Mouse (Mus musculus) olfactory bulb, adult 2 months (tissue): ENCODE results near the gene Mtmr2. TPM values are rescaled to one million over a fixed set of nuclear protein-coding genes. Genes with fewer than 3 reads are reported as not detected.
A peak's percentile ranks its signal among the peaks of the same experiment; 100 is the strongest.
"Not testable (repeated sequence)": the region's sequence is repeated elsewhere in the genome, so short reads cannot be mapped to it uniquely, and the experiment has no call there.

ENCODE experiments used
- H3K27ac ChIP-seq: fragments of 200-500 bp; 2 replicates; pipeline ENCODE4 v1.5.1; 2012; ENCODE audit warnings: low read depth, low read length; ENCODE audit not compliant: insufficient read depth
- H3K4me1 ChIP-seq: fragments of 200-500 bp; 2 replicates; pipeline ENCODE4 v1.6.1; 2012; ENCODE audit warnings: low read length; ENCODE audit not compliant: control insufficient read depth, insufficient read depth
- H3K4me3 ChIP-seq: fragments of 200-500 bp; 2 replicates; pipeline ENCODE4 v1.5.1; 2012; ENCODE audit warnings: mild to moderate bottlenecking, low read depth, low read length, moderate library complexity; ENCODE audit not compliant: insufficient read depth
- CTCF ChIP-seq: fragments of 200-500 bp; IDR thresholded peaks from 2 replicates; pipeline ENCODE4 v1.5.1; 2012; ENCODE audit warnings: low read depth, mild to moderate bottlenecking, low read length, moderate library complexity; ENCODE audit not compliant: insufficient read depth
- POLR2A ChIP-seq: fragments of 200-500 bp; IDR thresholded peaks from 2 replicates; pipeline ENCODE4 v1.6.1; 2012; ENCODE audit warnings: mild to moderate bottlenecking, low read depth, low read length, moderate library complexity; ENCODE audit not compliant: insufficient read depth
- WGBS: fragments of 180-500 bp; shearing (Covaris S2); methylation state at CpG from one replicate; pipeline ENCODE4 v1.1.7; 2018; 5-methylcytosine and 5-hydroxymethylcytosine counted together
- polyA plus RNA-seq: library from polyadenylated mRNA; stranded (reverse); fragments of >200 nt; gene quantifications from 2 replicates; pipeline ENCODE4 v1.2.4, GENCODE M21; 2012; ENCODE audit warnings: low replicate concordance; ENCODE audit not compliant: missing spikeins, insufficient read depth, insufficient read length

Mtmr2 gene
- not detected in 2 replicates for polyA plus RNA-seq

DNA sequence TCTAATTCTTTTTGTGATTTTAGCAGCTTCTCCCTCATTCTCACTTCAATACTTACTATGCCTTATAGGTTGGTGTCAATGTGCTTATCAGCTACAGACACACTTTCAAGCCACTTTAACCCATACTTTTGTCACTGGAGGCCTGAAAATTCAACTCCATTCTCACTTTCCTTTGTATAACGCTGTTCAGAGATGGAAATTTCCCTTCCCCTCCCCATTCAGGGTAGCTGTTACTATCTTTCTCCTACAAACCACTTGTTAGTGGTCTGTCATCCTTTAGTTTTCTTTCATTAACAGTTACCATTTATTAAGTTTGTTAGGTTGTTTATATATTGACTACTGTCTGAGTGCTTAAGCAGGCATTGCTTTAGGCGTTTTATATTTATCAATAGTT, at the start of gene Mtmr2:
Gene Mtmr2, plus strand, starts transcription at position 7 of the 394 bp plus-strand sequence.
- H3K4me3 ChIP-seq, result peak within 1 kb of the TSS; percentile 79
- H3K27ac ChIP-seq, result peak within 1 kb of the TSS; percentile 74
- TF ChIP-seq CTCF, result no peak
- TF ChIP-seq POLR2A, result no peak
- H3K4me1 ChIP-seq, result no peaks in the 10 kb centered on the region
- WGBS, result 27% methylated on average over 2 of the region's 2 CpGs

DNA sequence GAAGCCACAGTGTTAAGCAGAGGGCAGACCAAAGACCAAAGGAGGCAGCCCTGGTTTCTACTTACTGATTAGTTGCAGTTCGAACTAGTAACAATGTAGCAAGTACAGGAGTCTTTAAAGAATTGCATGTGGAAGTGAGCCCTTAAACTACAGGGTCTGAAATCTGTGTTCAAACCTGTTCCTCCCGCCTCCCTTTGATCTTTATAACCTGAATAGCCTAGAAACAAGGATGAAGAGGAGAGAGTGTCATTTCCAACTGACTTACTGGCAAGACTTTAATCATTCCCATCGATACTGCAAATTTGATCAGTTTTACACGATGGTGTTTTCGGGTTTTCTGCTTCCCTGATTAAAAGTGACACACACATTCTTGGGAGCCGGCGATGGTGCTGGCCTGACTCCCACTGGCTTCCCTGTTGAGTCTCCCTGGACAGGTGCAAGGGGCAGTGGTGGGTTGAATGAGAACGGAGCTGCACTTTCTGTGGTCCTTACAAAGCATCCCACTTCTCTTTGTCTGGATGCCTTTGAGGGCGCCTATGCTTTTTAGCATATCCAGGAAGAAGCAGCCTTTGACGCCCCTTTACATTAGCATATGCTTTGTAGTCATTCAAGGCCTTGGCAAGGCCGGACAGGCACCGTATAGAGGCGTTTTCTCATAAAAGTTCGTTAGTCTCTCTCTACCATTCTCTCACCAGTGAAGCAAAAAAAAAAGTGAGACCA, 49.0 kb upstream of the Mtmr2 start:
- H3K27ac ChIP-seq, result no peak overlapping the region
- H3K4me1 ChIP-seq, result no peaks in the 10 kb centered on the region
- WGBS, result 61% methylated on average over 14 of the region's 14 CpGs
- TF ChIP-seq POLR2A (no peak), CTCF (no peak)
- H3K4me3 ChIP-seq, result no peak overlapping the region

DNA sequence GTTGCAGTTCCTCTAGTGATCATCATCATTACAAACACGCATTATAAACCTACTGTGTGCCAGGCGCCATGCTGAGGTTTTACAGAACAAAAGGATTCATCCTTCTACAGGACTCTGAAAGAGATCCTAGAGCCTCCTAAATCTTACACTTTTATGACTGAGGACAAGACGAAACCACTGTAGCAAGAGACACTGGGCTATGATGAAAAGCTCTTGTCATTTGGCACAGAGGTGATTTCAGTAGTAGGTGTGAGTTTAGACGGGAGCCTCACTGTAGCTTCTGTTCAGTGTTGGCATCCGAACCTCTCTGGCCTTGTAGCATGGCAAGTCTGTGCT, 48.5 kb upstream of the Mtmr2 start:
- WGBS, result 75% methylated on average over 5 of the region's 5 CpGs
- Histone ChIP-seq H3K4me1 (no peaks in the 10 kb centered on the region), H3K27ac (no peak overlapping the region)

DNA sequence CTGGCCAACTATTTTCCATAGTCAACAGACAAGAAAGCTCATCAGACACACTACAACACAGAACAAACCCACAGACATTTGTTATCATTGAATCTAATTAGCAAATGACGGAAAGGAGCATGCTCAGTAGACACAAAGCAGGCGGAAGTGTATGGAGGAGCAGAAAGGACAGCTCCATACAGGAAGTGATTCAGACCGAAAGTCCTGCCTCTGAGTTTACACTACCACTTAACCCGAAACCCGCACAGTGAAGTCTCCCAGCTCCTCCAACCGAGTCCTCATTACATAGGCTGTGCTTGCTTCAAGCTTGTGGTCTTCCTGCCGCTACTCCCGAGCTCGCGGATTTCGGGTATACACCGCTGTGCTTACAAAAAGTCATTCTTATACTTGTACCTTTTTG, 46.4 kb upstream of the Mtmr2 start:
- WGBS, result 95% methylated on average over 12 of the region's 12 CpGs
- TF ChIP-seq CTCF (no peak), POLR2A (no peak)
- Histone ChIP-seq H3K27ac (no peak overlapping the region), H3K4me1 (no peaks in the 10 kb centered on the region), H3K4me3 (no peak overlapping the region)

More for the DNA sequence above, 48.5 kb upstream of the Mtmr2 start:
- TF ChIP-seq POLR2A, result no peak
- no peak for TF ChIP-seq CTCF
- no peak overlapping the region for H3K4me3 ChIP-seq

DNA sequence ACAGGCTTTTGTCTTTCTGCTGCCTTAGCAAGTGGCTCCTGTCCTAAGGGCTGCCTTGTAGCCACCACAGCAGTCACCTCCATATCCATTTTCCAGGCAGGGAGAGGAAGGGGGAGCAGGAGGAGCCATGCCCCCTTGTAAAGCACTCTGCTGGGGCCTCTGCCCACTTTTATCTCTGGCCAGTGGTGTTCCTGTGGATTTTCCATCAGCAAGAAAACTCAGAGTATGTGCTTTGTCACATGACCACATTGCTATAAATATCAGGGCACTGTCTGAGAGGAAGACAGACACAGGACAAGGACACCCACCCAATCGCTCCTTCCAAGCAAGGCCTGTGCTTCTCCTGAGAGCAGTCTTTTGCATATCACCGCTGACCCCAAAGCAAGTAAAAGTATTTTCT, 45.1 kb upstream of the Mtmr2 start:
- 92% methylated on average over 2 of the region's 2 CpGs for WGBS
- H3K4me1 ChIP-seq, result no peaks in the 10 kb centered on the region

DNA sequence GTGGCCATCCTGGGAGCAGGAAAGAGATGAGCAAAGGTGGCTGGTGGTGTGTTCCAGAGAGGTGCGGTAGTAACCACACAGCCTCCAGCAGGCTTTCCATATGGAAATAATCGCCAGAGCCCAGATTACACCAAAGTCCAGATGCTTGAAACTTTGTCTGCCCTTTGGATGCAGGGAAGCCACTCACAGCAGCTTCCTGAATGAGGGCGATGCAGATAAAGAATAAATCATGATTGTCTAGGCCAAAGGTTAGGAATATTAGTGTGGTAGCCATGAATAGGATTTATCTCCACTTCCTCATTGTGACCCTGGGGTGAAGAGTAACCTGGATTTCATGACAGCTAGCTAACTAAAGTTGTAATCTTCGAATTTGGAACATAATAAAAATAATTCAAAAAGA, 43.3 kb upstream of the Mtmr2 start:
- WGBS, result 86% methylated on average over 4 of the region's 4 CpGs
- H3K27ac ChIP-seq, result no peak overlapping the region
- no peak overlapping the region for H3K4me3 ChIP-seq
- TF ChIP-seq CTCF (no peak), POLR2A (no peak)
- no peaks in the 10 kb centered on the region for H3K4me1 ChIP-seq

More for the DNA sequence above, 45.1 kb upstream of the Mtmr2 start:
- TF ChIP-seq CTCF, result no peak
- no peak overlapping the region for H3K27ac ChIP-seq
- no peak overlapping the region for H3K4me3 ChIP-seq

DNA sequence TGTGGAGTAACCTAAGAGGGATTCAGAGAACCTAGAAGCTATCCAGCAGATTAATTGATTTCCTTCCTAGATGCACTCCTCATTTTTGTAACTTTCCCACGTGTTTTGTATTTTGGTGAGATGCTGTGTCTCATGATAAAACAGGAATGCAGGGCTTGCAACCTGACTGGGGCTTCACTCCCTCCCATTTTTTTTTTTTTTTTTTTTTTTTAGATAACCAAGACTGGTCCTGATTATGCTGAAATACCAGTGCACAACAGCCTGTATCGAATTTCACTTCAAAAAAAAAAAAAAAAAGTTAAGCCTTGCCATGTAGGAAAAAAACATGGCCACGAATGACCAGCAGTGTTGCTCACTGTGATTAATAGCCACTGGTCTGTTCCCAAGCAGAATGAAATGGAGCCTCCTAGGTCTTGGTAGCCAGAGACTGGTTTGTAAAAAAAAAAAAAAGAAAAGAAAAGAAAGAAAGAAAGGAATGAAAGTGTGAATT, 41.1 kb upstream of the Mtmr2 start:
- WGBS, result 56% methylated on average over 3 of the region's 3 CpGs
- H3K27ac ChIP-seq, result no peak overlapping the region
- TF ChIP-seq POLR2A, result no peak
- TF ChIP-seq CTCF, result no peak

DNA sequence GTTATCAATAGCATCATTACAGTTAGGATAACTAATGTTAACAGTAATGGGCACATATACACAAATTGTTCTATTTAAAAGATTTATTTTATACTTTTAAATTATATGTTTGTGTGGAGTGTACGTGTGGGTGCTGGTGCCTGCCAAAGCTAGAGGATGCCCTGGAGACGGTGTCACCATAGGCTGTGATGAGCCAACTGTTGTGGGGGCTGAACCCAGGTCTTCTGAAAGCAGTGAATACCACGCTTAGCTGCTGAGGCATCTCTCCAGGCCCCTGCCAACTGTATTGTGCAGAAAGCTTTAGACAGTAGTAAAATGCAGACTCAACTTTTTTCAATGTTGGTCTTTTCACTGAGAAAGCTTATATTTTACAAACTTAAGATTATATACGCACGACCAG, 38.8 kb upstream of the Mtmr2 start:
- no peak overlapping the region for H3K27ac ChIP-seq
- WGBS, result 50% methylated on average over 5 of the region's 5 CpGs
- no peaks in the 10 kb centered on the region for H3K4me1 ChIP-seq
- H3K4me3 ChIP-seq, result no peak overlapping the region
- TF ChIP-seq POLR2A (no peak), CTCF (no peak)

More for the DNA sequence above, 41.1 kb upstream of the Mtmr2 start:
- Histone ChIP-seq H3K4me3 (no peak overlapping the region), H3K4me1 (no peaks in the 10 kb centered on the region)

DNA sequence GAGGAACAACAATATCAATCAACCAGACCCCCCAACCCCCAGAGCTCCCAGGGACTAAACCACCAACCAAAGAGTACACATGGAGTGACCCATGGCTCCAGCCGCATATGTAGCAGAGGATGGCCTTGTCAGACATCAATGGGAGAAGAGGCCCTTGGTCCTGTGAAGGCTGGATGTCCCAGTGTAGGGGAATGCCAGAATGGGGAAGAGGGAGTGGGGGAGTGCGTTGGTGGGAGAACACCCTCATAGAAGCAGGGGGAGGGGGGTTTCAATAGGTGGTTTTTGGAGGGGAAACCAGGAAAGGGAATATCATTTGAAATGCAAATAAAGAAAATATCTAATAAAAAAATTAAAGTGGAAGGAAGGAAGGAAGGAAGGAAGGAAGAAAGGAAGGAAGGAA, 32.3 kb upstream of the Mtmr2 start:
- H3K4me1 ChIP-seq, result not testable (repeated sequence)
- 83% methylated on average over 2 of the region's 2 CpGs for WGBS

More for the DNA sequence above, 32.3 kb upstream of the Mtmr2 start:
- not testable (repeated sequence) for H3K27ac ChIP-seq, H3K4me3 ChIP-seq
